In the genomic region with DNA sequence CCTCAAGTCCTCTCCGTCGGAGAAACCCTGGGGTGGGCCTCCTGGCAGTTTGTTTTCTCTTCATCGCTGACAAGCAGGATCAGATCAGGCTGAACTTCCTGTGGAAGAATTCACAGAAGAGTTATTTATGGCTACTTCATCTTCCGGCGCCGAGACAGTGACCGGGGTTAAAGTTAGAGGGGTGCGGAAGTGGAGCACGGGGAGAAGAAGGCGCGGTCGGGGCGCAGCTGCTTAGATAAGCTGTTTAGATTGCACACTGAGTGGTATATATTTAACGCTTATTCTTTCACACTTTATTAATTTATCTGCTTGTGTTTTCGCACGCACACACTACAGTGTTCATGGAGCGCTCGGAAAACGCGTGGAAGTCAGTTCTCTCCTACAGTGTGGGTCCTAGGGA, we compare ENCODE assay signal across 8 mouse cellular contexts. TPM values are rescaled to one million over a fixed set of nuclear protein-coding genes. Genes with fewer than 3 reads are reported as not detected.
DNase-seq lines count a peak whose midpoint lies in the region; ATAC-seq lines count a peak whose summit lies in the region.

No protein-coding gene starts in this region.

- no peak overlapping the region for H3K9ac ChIP-seq in forebrain, embryonic 11.5 days (ENCODE audit: low read length)
- H3K9ac ChIP-seq in heart, embryonic 12.5 days, result peak overlapping the region; percentile 47; the same call in 1 of the 2 replicates

- no peak for DNase-seq in forebrain, embryonic 10.5 days (ENCODE audit: extremely low spot score, low spot score)
- DNase-seq in forebrain, embryonic 11.5 days (ENCODE audit: low spot score), result no peak
- peak; percentile 43 for DNase-seq in R1 (ENCODE audit: low read depth, low spot score)
- DNase-seq in kidney, postnatal 14 days, result peak; percentile 78
- peak; percentile 84 for DNase-seq in thymus, postnatal 4 days
- DNase-seq in cerebellum, postnatal 14 days, result no peak

- H3K4me1 ChIP-seq in forebrain, embryonic 10.5 days, result peaks cover 30% of the 10 kb centered on the region
- H3K4me1 ChIP-seq in forebrain, embryonic 11.5 days (replicated peaks; ENCODE audit: control insufficient read depth, insufficient read depth, low read length), result peaks cover 4% of the 10 kb centered on the region; the same call in 1 of the 2 replicates
- H3K4me1 ChIP-seq in heart, embryonic 12.5 days (replicated peaks), result peaks cover 20% of the 10 kb centered on the region

- ATAC-seq in forebrain, embryonic 11.5 days (replicated peaks; ENCODE audit: low FRiP score), result no peak
- no peak; the same call in 1 of the 2 replicates for ATAC-seq in heart, embryonic 12.5 days (ENCODE audit: insufficient number of reproducible peaks, low FRiP score)
- ATAC-seq in megakaryocyte-erythroid progenitor cell, adult 5-6 weeks (replicated peaks; ENCODE audit: low FRiP score, low TSS enrichment, poor library complexity, severe bottlenecking), result peak; percentile 70

- peak overlapping the region; percentile 31; the same call in 1 of the 2 replicates for H3K27ac ChIP-seq in forebrain, embryonic 10.5 days
- no peak overlapping the region for H3K27ac ChIP-seq in forebrain, embryonic 11.5 days (ENCODE audit: low read depth, low read length)
- H3K27ac ChIP-seq in heart, embryonic 12.5 days (ENCODE audit: poor library complexity, severe bottlenecking), result peak overlapping the region; percentile 52

- no peak overlapping the region for H3K4me2 ChIP-seq in forebrain, embryonic 11.5 days (ENCODE audit: low read depth, low read length, severe bottlenecking)
- peak overlapping the region; percentile 49 for H3K4me2 ChIP-seq in heart, embryonic 12.5 days

- H3K9me3 ChIP-seq in forebrain, embryonic 10.5 days, result no peaks in the 10 kb centered on the region
- no peaks in the 10 kb centered on the region for H3K9me3 ChIP-seq in forebrain, embryonic 11.5 days (ENCODE audit: control insufficient read depth, low read length)
- no peaks in the 10 kb centered on the region for H3K9me3 ChIP-seq in heart, embryonic 12.5 days (replicated peaks)

- WGBS in forebrain, embryonic 10.5 days, result 87% methylated on average over 20 of the region's 20 CpGs
- WGBS in forebrain, embryonic 11.5 days, result 84% methylated on average over 20 of the region's 20 CpGs
- 28% methylated on average over 20 of the region's 20 CpGs for WGBS in heart, embryonic 12.5 days

- peaks cover 17% of the 10 kb centered on the region for H3K27me3 ChIP-seq in forebrain, embryonic 10.5 days (ENCODE audit: poor library complexity, severe bottlenecking)
- H3K27me3 ChIP-seq in forebrain, embryonic 11.5 days (ENCODE audit: control insufficient read depth, insufficient read depth, low read length), result no peaks in the 10 kb centered on the region
- no peaks in the 10 kb centered on the region for H3K27me3 ChIP-seq in heart, embryonic 12.5 days (replicated peaks)

- no peak overlapping the region for H3K4me3 ChIP-seq in forebrain, embryonic 10.5 days
- H3K4me3 ChIP-seq in forebrain, embryonic 11.5 days (ENCODE audit: low read depth, low read length), result no peak overlapping the region
- no peak overlapping the region for H3K4me3 ChIP-seq in heart, embryonic 12.5 days

- no peaks in the 10 kb centered on the region for H3K36me3 ChIP-seq in forebrain, embryonic 10.5 days (replicated peaks)
- H3K36me3 ChIP-seq in forebrain, embryonic 11.5 days (ENCODE audit: control insufficient read depth, insufficient read depth, low read length), result no peaks in the 10 kb centered on the region
- no peaks in the 10 kb centered on the region for H3K36me3 ChIP-seq in heart, embryonic 12.5 days

RNA-seq across cellular contexts. Expression of a gene that starts 37.6 kb away (rescaled TPM):
- 14.3 and 15.7 TPM in 2 replicates for polyA plus RNA-seq in forebrain, embryonic 10.5 days (2016; fragmentation: Nextera tagmentation; extraction: Ambion mirVana)
- 17.4 and 18.1 TPM in 2 replicates for polyA plus RNA-seq in forebrain, embryonic 11.5 days (2014; fragmentation: Nextera tagmentation; extraction: Ambion mirVana)
- 16.4 and 17.4 TPM in 2 replicates for polyA plus RNA-seq in heart, embryonic 12.5 days (2016; fragmentation: Nextera tagmentation; extraction: Ambion mirVana)
- 8.3 and 21.1 TPM in 2 replicates for total RNA-seq in megakaryocyte-erythroid progenitor cell, adult 5-6 weeks (2014; fragmentation: Nextera tagmentation)
- 8.8 and 15.9 TPM in 2 replicates for total RNA-seq in megakaryocyte-erythroid progenitor cell, adult 5-6 weeks (2017)

RNA-seq across cellular contexts. Expression of a gene that starts 56.1 kb away (rescaled TPM):
- polyA plus RNA-seq in forebrain, embryonic 10.5 days (2016; fragmentation: Nextera tagmentation; extraction: Ambion mirVana), result 60.2 and 64.4 TPM in 2 replicates
- 54.3 and 61.5 TPM in 2 replicates for polyA plus RNA-seq in forebrain, embryonic 11.5 days (2014; fragmentation: Nextera tagmentation; extraction: Ambion mirVana)
- polyA plus RNA-seq in heart, embryonic 12.5 days (2016; fragmentation: Nextera tagmentation; extraction: Ambion mirVana), result 44.7 and 48.0 TPM in 2 replicates
- 70.9 and 80.1 TPM in 2 replicates for total RNA-seq in megakaryocyte-erythroid progenitor cell, adult 5-6 weeks (2014; fragmentation: Nextera tagmentation)
- 27.2 and 42.9 TPM in 2 replicates for total RNA-seq in megakaryocyte-erythroid progenitor cell, adult 5-6 weeks (2017)

Comparison
In these comparisons a context has a peak if more than half of its experiments do, and no peak if none do; other contexts are left out.
1. DNase-seq: peak in R1 (single experiment), kidney, postnatal 14 days (single experiment) and thymus, postnatal 4 days (single experiment); none in forebrain, embryonic 10.5 days (single experiment), forebrain, embryonic 11.5 days (single experiment) and cerebellum, postnatal 14 days (0 of 2).